ENCODE assay signal across 18 mouse cellular contexts in genomic region chr10:32939853-32940252, GRCm38 (mm10). TPM values are rescaled to one million over a fixed set of nuclear protein-coding genes. Genes with fewer than 3 reads are reported as not detected.
"Had no signal": no experiment of that assay in that cellular context is flagged by ENCODE, and none has a peak within 500 bp of the region (broad histone marks: within the 10 kb centered on the region; RNA-seq: fewer than 3 reads in every experiment).

No protein-coding gene starts in this region.

- H3K9ac ChIP-seq: neural tube, embryonic 12.5 days; neural tube, embryonic 13.5 days; neural tube, embryonic 15.5 days; stomach, embryonic 15.5 days had no signal

- H3K4me1 ChIP-seq: neural tube, embryonic 12.5 days; neural tube, embryonic 13.5 days; neural tube, embryonic 15.5 days; stomach, embryonic 15.5 days had no signal

- H3K27me3 ChIP-seq: neural tube, embryonic 12.5 days; neural tube, embryonic 13.5 days; neural tube, embryonic 15.5 days; stomach, embryonic 15.5 days had no signal

- H3K4me3 ChIP-seq: neural tube, embryonic 12.5 days; neural tube, embryonic 13.5 days; neural tube, embryonic 15.5 days; stomach, embryonic 15.5 days had no signal

- DNase-seq: retina, postnatal 1 day; right cerebral cortex, postnatal 14 days; right cerebral cortex, postnatal 25 days; right cerebral cortex, postnatal 4 days; spleen, adult 18-20 months; thymus, adult 18-20 months; thymus, adult 2 months; thymus, postnatal 14 days; thymus, postnatal 25 days; thymus, postnatal 36 days; thymus, postnatal 4 days had no signal

- H3K27ac ChIP-seq: neural tube, embryonic 12.5 days; neural tube, embryonic 13.5 days; neural tube, embryonic 15.5 days; stomach, embryonic 15.5 days; stomach, postnatal 0 days had no signal

- H3K36me3 ChIP-seq: neural tube, embryonic 12.5 days; neural tube, embryonic 13.5 days; neural tube, embryonic 15.5 days; stomach, embryonic 15.5 days had no signal

- H3K4me2 ChIP-seq: neural tube, embryonic 12.5 days; neural tube, embryonic 13.5 days; neural tube, embryonic 15.5 days; stomach, embryonic 15.5 days had no signal

- H3K9me3 ChIP-seq: neural tube, embryonic 12.5 days; neural tube, embryonic 13.5 days; neural tube, embryonic 15.5 days; stomach, embryonic 15.5 days had no signal

RNA-seq across cellular contexts. Expression of gene Nkain2, which starts 49.6 kb away (rescaled TPM):
- polyA plus RNA-seq: small intestine, adult 2 months; thymus, adult 2 months; thymus, postnatal 0 days had no signal
